Mouse (Mus musculus): ENCODE results near the gene Grid1. TPM values are rescaled to one million over a fixed set of nuclear protein-coding genes. Genes with fewer than 3 reads are reported as not detected.

Grid1 gene
- total RNA-seq, 2 experiments from 2014 or later: 48.2 to 49.7 TPM

DNA sequence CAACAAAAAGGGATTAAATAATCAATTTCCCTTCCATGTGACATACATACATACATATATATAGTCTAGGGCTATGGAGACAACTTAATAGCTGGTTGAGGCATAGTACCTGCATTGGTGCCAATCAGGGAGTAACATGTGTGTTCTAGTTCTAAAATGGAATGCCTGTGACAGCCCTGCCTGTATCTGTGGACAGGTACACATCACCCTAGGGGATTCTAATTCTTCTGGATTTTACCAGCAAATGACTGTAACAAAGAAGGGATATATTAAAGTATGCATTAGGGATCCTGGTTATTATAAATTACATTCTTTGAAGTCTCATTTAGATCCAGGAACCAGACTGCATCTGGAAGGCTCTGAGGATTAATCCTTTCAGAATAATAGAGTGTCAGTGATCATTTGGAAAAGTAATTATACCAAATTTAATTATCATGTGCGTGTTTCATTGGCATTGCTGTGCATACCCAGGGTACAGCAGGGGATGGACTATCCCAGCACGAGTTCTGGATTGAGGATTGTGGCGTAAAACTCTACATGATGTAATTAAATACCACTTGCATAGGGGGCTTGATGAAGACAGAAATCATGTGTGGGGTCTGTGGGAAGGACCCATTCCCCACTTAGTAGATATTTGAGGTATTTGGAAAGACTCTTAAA lies 584.5 kb downstream of the Grid1 start:
- no peak for DNase-seq (ENCODE audit: extremely low spot score in 1 of 2, low spot score in 2 of 2)
- intact Hi-C loops (cut with DNase I): no loop called here

DNA sequence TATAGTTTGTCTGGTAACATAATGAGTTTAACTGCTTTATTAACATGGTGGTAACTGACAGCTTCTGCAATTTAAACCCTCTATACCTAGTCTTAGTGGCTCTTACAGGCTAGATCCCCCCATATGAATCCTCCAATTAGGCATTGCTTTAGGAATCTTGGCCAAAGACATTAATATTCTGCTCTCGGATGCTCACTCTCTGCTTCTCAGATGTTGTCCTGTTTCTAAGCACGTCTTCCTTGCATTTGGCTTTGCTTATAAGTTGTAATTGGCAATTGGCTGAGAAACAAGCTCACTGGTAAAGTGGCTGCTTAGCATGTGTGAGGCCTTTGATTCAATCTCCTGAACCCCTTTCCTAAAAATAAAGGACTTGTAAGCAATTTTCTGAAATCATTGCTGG lies 610.4 kb downstream of the Grid1 start:
- intact Hi-C loops (cut with DNase I): no loop called here
- peak in 1 of 2 experiments; percentile 20 for DNase-seq (ENCODE audit: extremely low spot score in 1 of 2, low spot score in 2 of 2)

DNA sequence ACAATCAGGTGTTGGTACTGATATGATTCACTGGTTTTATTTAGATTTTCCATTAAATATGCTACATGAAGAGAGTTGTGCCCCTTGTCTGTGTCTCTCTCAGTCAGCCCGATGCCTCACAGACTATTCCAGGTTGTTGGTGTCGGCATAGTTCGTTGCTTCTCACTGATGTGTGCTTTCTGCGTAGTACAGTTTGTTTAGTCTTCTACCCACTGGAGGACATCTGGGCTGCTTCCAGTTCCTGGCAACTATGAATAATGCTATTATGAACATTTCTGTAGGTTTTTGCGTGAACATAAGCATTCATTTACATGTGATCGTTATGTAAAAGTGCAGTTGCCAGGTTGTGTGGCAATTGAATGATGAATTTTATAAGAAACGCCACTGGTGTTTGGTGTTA lies 633.8 kb downstream of the Grid1 start:
- no peak for DNase-seq (ENCODE audit: extremely low spot score in 1 of 2, low spot score in 2 of 2)
- intact Hi-C loops (cut with DNase I): no loop called here

DNA sequence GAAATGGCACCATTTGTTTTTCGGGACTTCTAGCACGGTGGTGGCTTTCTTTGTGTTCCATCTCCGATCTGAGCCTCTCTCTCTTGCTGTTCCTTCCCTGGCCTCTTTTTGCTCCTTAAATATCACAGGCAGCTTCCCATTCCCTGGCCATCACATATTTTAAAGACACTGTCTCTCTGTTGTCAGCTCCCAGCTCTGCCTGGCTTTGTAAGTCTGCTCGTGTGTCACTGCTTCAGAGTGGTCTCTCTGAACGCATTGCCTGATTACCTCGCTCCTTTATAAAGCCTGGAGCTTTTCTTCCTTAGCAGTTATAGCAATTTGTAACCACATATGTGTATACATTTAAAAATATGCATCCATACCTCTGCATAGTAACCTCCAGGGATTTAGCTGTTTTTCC lies 648.3 kb downstream of the Grid1 start:
- intact Hi-C loops (cut with DNase I): no loop called here
- DNase-seq (ENCODE audit: extremely low spot score in 1 of 2, low spot score in 2 of 2): no peak

DNA sequence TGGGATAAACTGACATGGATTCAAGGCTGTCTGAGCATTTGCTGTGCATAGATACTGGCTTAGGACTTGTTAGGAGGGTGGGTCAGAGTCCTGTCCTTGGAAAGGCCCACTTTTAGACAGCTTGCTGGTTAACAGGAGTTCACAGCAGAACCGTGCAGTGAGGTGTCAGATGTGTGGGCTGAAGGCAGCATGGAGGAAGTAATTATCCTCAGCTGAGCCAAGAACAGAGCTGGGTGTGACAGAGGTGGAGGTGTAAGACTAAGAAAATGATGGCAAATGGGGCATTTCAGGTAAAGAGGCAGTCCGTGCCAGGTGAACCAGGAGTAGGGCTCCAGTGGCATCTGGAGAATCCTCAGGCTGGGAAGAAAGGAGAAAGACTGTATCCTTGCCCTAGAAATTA lies 666.1 kb downstream of the Grid1 start:
- intact Hi-C loops (cut with DNase I): no loop called here
- DNase-seq (ENCODE audit: extremely low spot score in 1 of 2, low spot score in 2 of 2): no peak

DNA sequence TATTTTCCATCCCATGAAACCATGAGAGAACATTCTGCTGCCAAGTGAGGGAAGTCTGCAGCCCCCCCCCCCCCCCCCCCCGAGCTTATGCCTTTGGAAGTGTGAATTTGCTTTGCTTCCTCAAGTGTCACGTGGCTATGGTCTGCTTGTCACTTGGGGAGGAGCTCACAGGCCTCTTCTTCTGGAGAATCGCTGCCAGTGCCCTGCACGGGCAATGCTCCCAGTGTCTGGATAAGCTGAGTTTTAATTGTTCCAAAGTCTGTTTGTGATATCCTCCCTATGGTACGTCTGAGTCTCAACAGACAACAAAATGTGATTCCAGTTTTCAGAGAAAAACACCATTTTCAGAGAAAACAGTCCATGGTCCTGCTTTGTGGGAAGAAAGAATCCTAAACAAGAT lies 682.4 kb downstream of the Grid1 start:
- intact Hi-C loops (cut with DNase I): no loop called here
- DNase-seq (ENCODE audit: extremely low spot score in 1 of 2, low spot score in 2 of 2): no peak

DNA sequence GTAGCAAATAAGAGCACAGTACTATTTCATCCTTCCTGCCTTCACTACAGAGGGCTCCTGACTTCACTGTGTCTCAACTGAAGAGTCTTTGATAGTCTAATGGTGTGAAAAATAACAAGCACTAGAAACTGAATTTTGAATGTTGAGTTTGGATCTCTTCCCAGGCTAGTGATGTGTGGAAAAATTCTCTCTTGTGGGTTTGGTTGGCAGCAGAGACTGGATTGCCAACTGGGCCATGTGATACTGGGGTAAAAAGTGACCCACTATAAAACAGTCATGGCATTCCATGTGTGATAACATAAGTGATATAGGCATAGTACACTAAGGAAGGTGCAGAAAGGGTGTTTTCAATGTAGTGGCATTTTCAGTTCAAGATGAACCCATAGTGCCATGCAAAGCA lies 699.5 kb downstream of the Grid1 start:
- DNase-seq (ENCODE audit: extremely low spot score in 1 of 2, low spot score in 2 of 2): no peak
- intact Hi-C loops (cut with DNase I): no loop called here

DNA sequence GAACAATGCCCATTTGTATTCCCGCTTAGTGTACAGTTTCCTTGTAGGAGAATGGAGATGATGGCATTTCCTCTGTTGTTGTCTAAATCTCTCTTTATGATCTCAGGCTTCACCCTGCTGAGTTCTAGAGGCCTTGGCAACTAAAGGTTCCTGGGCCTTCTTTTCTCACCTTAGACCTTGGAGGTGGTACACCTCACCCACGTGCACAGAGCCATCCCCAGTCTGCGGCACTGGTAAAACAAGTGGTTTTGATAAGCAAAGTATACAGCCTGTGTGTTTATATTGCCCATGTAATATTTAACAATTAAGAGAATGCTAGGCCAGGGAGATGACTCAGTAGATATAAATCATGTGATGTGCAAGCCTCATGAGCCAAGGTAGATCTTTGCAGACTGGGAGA lies 718.9 kb downstream of the Grid1 start:
- no peak for DNase-seq (ENCODE audit: extremely low spot score in 1 of 2, low spot score in 2 of 2)
- intact Hi-C loops (cut with DNase I): no loop called here

DNA sequence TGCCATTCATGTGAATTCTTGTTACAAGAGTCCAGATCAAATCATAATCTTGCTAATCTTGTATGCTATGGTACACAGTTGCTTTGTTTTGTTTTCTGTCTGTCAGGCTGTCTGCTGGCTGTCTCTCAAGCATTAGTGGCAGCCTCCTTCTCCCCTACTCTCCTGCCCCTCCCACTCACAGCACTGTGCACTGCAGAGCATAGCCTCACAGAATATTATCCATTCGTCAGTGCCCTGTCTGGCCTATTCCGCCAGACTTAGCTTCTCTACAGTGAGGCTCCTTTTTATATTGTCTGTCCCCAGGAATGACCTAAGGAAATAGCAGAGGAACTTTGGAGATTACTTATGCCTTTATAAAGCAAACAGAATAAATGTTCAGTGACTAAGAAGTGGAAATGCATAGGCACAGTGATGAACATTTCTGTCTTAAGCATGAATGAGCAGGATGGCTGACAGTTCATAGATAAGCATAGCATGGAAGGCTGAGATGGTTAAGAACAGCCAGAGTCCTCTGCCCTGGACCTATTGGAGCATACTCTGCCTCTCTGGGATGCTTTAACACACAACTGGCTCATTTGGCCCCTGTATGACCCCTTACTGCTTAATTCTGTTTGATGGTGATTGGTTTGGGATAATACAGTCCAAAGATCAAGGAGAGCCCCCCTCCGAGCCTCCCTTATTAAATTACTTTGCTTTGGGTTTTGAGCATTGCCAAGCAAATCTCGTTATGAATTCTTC lies 721.5 kb downstream of the Grid1 start:
- no peak for DNase-seq (ENCODE audit: extremely low spot score in 1 of 2, low spot score in 2 of 2)
- intact Hi-C loops (cut with DNase I): no loop called here

DNA sequence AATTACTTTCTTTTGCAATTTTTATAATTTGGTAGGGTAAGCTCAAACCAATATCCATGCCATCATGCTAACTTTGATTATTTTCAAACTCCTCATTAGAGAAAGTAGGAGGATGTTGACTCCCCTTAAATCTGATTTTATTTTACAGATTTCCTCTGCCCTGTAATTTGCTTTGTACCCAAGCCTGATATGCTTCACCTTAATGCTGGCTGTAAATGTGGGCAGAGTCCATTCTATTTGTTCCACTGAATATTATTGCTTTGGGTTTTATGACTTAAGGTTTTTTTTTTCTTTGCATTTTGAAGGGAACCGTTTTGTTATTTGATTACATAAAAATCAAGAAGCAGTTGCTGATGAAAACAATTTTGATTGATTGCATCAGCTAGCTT lies 722.1 kb downstream of the Grid1 start:
- intact Hi-C loops (cut with DNase I): no loop called here
- DNase-seq (ENCODE audit: extremely low spot score in 1 of 2, low spot score in 2 of 2): no peak

DNA sequence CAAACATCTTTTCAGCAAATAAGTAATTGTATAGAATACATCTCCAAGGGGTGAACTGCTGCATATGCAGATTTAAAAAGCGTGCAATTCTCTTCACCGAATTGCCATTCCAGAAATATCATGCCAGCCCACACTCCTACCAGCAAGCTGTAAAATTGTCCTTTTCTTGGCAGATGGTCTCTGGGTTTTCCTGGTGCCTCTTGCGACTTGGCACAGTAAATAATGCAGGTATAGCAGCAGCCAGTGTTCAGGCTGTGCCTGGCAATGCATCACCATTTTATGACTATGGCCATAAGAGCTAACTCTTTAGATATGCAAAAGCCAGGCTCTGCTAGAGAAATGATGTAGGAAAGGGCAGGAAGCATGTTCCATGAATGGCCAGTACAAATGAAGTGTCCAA lies 734.4 kb downstream of the Grid1 start:
- DNase-seq (ENCODE audit: extremely low spot score in 1 of 2, low spot score in 2 of 2): peak in 1 of 2 experiments; percentile 11
- intact Hi-C loops (cut with DNase I): no loop called here

DNA sequence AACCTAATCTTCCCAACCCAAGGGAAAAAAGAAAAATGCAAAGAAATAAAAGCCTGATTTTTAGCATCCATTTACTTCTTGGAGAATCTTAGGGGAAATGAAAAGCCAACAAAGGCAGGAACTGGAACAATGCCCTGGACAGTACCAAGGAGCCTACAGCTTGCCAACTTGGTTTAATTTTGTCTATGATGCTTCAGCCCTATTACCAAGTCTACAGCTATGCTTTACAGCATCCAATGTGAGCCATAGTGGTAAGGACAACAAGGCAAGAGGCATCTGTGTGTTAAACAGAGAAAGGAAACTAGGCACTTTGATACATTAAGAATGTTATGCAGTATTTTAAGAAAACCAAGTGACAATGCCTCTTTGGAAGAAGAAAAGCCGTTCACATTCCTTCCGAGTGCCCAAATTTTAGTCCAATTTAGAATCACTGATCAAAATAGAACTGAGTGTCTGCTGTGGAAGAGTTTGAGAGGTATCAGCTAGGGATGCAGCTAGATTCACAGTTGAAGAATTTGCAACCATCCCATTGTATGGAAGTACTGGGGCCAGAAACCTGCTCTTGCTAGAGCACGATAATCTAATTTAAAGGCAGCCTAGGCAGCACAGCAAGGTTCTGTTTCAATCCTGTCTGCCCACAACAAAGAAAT lies 741.5 kb downstream of the Grid1 start:
- intact Hi-C loops (cut with DNase I): loop anchor here (5.0 kb wide), 1 partner anchor 739 kb away; the partner anchor contains the start of gene Grid1
- DNase-seq (ENCODE audit: extremely low spot score in 1 of 2, low spot score in 2 of 2): peak in 1 of 2 experiments; percentile 6

DNA sequence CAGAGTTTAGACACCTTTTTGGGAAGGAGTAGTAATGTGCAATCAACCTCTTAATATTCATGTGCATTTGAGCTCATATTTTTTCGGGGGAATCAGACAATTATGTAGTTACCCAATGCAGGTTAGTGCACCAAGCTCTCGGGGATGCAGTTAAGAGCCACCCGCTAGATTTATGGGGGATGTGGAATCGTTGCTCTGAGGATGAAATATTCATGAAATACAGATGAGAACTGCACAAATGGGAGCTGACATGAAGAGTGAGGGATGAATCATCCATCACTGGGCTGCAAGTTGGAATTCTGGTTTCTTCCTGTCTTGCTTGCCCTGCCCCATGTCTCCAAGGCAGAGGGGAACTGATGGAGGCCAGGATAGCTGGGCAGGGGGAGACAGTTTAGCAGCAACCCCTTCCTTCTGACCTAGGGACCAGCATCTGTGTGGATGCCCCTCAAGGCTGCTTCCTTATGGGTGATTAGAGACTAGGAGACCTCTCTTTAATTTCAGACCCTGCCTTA lies 753.1 kb downstream of the Grid1 start:
- intact Hi-C loops (cut with DNase I): no loop called here
- no peak for DNase-seq (ENCODE audit: extremely low spot score in 1 of 2, low spot score in 2 of 2)

DNA sequence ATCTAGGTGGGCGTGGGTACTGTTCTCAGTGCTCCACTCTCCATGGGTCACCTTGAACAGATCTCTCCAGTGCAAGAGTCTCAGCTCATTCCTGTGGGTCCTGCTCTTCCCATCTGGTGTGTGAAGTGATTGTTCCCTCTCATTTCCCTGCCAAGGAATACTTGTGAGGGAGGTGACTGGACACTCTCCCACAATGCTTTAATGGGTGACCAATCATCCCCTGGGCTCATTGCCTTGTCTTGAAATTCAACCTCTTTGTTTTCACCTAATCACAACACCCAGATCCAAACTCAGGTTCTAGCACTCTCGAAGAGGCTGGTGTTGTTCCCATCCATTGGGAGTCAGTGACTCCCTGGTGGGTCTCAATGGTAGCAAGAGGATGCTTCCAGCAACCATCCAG lies 754.6 kb downstream of the Grid1 start:
- intact Hi-C loops (cut with DNase I): no loop called here
- no peak for DNase-seq (ENCODE audit: extremely low spot score in 1 of 2, low spot score in 2 of 2)

DNA sequence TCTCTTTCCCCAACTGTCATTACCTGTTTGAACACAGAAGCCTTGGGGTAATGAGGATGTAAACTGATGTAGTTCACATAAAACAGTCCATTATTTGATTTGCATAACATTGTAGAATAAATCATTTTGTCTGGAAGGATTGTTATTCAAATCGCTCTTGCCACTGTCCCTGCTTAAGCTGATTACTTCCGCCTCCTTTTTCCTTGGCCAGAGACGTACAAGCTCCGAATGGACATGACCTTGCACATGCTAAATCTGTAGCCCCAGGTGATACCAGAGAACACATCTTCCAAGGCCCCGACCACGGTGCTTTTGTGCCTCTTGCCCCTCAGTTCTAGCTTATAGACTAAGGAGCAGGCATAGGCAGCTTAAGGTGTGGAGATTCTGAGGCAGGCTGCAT lies 755.4 kb downstream of the Grid1 start:
- intact Hi-C loops (cut with DNase I): no loop called here
- no peak for DNase-seq (ENCODE audit: extremely low spot score in 1 of 2, low spot score in 2 of 2)

DNA sequence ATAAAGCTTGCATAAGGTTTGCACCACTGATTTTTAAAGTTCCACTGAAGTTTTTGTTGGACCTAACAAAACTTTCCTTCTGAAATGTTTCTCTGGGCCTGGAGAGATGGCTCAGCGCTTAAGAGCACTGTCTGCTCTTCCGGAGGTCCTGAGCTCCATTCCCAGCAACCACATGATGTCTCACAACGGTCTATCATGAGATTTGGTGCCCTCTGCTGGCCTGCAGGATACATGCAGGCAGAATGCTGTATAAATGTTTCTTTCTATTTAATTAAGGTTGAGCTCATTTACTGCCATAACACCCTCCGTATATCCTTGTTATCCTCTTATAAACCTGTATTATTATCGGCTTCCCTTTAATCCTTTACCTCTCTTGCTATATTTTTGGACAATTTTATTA lies 805.8 kb downstream of the Grid1 start:
- intact Hi-C loops (cut with DNase I): no loop called here

More for the DNA sequence above, 805.8 kb downstream of the Grid1 start:
- DNase-seq (ENCODE audit: extremely low spot score in 1 of 2, low spot score in 2 of 2): no peak
